Mouse (Mus musculus): ENCODE results near the gene Tmem259. TPM values are rescaled to one million over a fixed set of nuclear protein-coding genes. Genes with fewer than 3 reads are reported as not detected.

The Tmem259 gene
- total RNA-seq, 2 experiments from 2014 or later = 85.5 to 90.8 TPM

GRCm38 (mm10) chr10:80016511-80016910 lies 32.4 kb upstream of the Tmem259 start, which contains the start of gene Arhgap45:
TSS of gene Arhgap45 (plus strand) at chr10:80016653.
- no peak for DNase-seq

- DNase-seq = no peak
These were observed 31.5 kb upstream of the Tmem259 start for GRCm38 (mm10) chr10:80015583-80015982.

- no peak for DNase-seq
These were observed 30.6 kb upstream of the Tmem259 start for GRCm38 (mm10) chr10:80014484-80015290.

GRCm38 (mm10) chr10:80013609-80014008 lies 29.5 kb upstream of the Tmem259 start:
- DNase-seq = no peak

GRCm38 (mm10) chr10:80011740-80012139 lies 27.6 kb upstream of the Tmem259 start:
- DNase-seq = no peak

GRCm38 (mm10) chr10:80004233-80004705 lies 20.1 kb upstream of the Tmem259 start:
- DNase-seq = no peak

GRCm38 (mm10) chr10:80003374-80004232 lies 19.5 kb upstream of the Tmem259 start:
- DNase-seq = no peak

GRCm38 (mm10) chr10:80002829-80003228 lies 18.7 kb upstream of the Tmem259 start:
- no peak for DNase-seq

- DNase-seq = no peak
These were observed 17.8 kb upstream of the Tmem259 start for GRCm38 (mm10) chr10:80001945-80002344.

GRCm38 (mm10) chr10:79997819-79998218 lies 13.7 kb upstream of the Tmem259 start:
- no peak for DNase-seq

- peak; percentile 54 for DNase-seq
These were observed 13.1 kb upstream of the Tmem259 start for GRCm38 (mm10) chr10:79997034-79997760.

- peak; percentile 99 for DNase-seq
These were observed 12.3 kb upstream of the Tmem259 start, which contains the start of gene Abca7 for GRCm38 (mm10) chr10:79996272-79997033. TSS of gene Abca7 (plus strand) at chr10:79996494.

- DNase-seq = no peak
These were observed 11.5 kb upstream of the Tmem259 start for GRCm38 (mm10) chr10:79995636-79996035.

GRCm38 (mm10) chr10:79994397-79995115 lies 10.4 kb upstream of the Tmem259 start:
- DNase-seq = no peak

- no peak for DNase-seq
These were observed 7.4 kb upstream of the Tmem259 start for GRCm38 (mm10) chr10:79991548-79991947.

GRCm38 (mm10) chr10:79991099-79991498 lies 7.0 kb upstream of the Tmem259 start:
- no peak for DNase-seq

- no peak for DNase-seq
These were observed 5.7 kb upstream of the Tmem259 start for GRCm38 (mm10) chr10:79989870-79990269.

GRCm38 (mm10) chr10:79989272-79989786 lies 5.2 kb upstream of the Tmem259 start:
- no peak for DNase-seq

- DNase-seq = peak; percentile 62
These were observed 4.6 kb upstream of the Tmem259 start, which contains the start of gene Cnn2 for GRCm38 (mm10) chr10:79988506-79989271. TSS of gene Cnn2 (plus strand) at chr10:79988584.
